Mouse (Mus musculus): ENCODE data around the gene Rnf145. TPM values are rescaled to one million over a fixed set of nuclear protein-coding genes. Genes with fewer than 3 reads are reported as not detected.
"Not testable (repeated sequence)": the region's sequence is repeated elsewhere in the genome, so short reads cannot be mapped to it uniquely, and the experiment has no call there.

Gene Rnf145
- polyA plus RNA-seq, 1 experiment from 2014 or later, result 82.0 TPM

DNA sequence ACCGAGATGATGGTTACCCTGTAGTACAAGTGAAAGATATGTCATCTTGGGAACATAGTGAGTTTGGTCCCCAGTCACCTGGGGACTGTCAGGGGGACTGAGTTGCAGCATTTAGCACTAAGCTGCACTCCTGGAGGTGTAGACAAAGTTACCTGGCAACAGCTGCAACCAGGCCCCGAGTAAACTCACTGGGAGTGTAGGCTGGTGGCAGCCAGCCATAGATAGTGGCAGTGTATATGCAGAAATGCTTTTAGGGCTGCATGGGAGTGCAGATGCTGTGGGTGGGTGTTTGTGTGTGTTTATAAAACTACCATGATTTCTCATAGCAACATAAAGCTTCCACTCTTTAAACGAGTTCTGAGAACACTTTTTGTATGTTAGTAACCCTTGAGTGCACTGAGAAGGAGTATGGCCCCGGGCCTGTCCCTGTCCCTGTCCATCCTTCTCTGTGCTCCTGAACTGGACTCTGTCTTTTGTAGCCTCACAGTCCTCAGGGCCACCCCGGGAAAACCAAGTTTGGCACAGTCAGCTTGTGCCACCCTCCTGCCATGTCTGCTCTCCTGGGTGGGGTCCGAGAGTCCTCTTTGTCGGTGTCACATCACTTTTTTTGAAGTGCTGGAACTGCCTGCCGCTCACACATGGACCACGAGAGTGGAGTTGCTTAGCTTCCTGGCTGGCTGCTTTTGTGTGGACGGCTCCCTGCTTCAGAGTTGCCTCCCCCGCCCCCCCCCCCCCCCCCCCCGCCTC is 43.8 kb downstream of the Rnf145 start:
- Histone ChIP-seq H3K27ac (ENCODE audit: low read depth, low read length) (no peak overlapping the region), H3K4me3 (ENCODE audit: low read length) (no peak overlapping the region), H3K36me3 (ENCODE audit: control insufficient read depth, insufficient read depth, low read length) (peaks cover 77% of the 10 kb centered on the region), H3K4me2 (replicated peaks; ENCODE audit: low read depth, low read length) (no peak overlapping the region), H3K27me3 (ENCODE audit: control insufficient read depth, insufficient read depth, low read length) (no peaks in the 10 kb centered on the region), H3K9ac (ENCODE audit: low read depth, low read length) (no peak overlapping the region), H3K9me3 (ENCODE audit: control insufficient read depth, low read length) (no peaks in the 10 kb centered on the region), H3K4me1 (ENCODE audit: control insufficient read depth, insufficient read depth, low read length) (no peaks in the 10 kb centered on the region)
- no peak for ATAC-seq (ENCODE audit: low FRiP score, low TSS enrichment)
- WGBS, result 85% methylated on average over 10 of the region's 12 CpGs

DNA sequence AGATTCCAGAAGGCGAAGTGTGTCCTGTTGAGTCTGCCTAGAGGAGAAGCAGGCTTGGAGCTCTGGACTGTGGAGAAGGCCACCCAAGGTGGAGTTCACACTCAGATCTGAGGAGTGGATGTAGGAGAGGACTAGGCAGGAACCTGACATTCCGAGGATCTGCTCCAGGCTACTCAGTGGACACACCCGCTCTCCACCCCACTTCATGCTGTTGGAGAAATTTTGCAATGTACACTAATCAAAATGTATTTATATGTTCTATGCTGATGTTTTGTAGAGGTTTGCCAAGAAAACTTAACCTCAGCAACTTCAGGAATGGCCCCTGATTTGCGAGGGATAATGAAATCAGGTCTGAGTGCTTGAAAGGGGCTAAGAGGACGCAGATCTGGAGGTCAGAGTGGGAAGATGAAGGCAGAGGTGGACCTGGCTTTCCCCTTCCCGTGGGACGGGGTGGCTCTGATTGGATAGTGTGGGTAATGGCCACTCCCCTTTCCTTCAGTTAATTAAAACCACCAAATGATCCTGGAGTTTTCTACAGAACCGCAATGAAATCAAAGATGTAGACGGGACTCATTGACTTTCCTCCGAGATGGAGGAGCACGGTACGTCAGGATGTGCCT is 45.6 kb downstream of the Rnf145 start:
- no peak overlapping the region for H3K9ac ChIP-seq (ENCODE audit: low read depth, low read length)
- no peak for ATAC-seq (ENCODE audit: low FRiP score, low TSS enrichment)
- peaks cover 64% of the 10 kb centered on the region for H3K36me3 ChIP-seq (ENCODE audit: control insufficient read depth, insufficient read depth, low read length)

DNA sequence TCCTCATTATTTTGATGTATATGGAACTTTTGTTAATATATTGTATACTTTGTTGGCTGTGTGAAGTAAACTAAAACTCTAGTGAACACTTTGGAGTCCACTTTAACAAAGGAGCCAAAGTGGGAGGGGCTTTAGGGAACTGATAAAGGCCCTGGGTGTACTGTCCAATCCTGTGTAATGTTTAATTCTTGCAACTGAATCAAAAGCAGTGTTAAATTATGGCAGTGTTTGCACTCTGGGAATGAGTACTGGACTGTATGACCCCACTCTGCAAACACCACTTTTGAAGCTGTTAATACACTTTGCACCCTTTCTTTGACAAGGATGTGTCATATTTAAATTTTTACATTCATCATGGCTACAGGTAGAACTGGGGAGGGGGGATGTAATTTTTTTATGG is 46.2 kb downstream of the Rnf145 start:
- Histone ChIP-seq H3K27ac (ENCODE audit: low read depth, low read length) (no peak overlapping the region), H3K27me3 (ENCODE audit: control insufficient read depth, insufficient read depth, low read length) (no peaks in the 10 kb centered on the region), H3K4me3 (ENCODE audit: low read length) (no peak overlapping the region), H3K4me1 (ENCODE audit: control insufficient read depth, insufficient read depth, low read length) (no peaks in the 10 kb centered on the region), H3K36me3 (ENCODE audit: control insufficient read depth, insufficient read depth, low read length) (peaks cover 58% of the 10 kb centered on the region), H3K9me3 (ENCODE audit: control insufficient read depth, low read length) (no peaks in the 10 kb centered on the region; the same call in 1 of the 2 replicates), H3K9ac (ENCODE audit: low read depth, low read length) (no peak overlapping the region), H3K4me2 (replicated peaks; ENCODE audit: low read depth, low read length) (no peak overlapping the region)
- ATAC-seq (ENCODE audit: low FRiP score, low TSS enrichment), result no peak

More for the DNA sequence above, 45.6 kb downstream of the Rnf145 start:
- no peak overlapping the region for H3K27ac ChIP-seq (ENCODE audit: low read depth, low read length)
- H3K4me3 ChIP-seq (ENCODE audit: low read length), result no peak overlapping the region
- H3K4me1 ChIP-seq (ENCODE audit: control insufficient read depth, insufficient read depth, low read length), result no peaks in the 10 kb centered on the region
- H3K9me3 ChIP-seq (ENCODE audit: control insufficient read depth, low read length), result no peaks in the 10 kb centered on the region; the same call in 1 of the 2 replicates
- no peak overlapping the region for H3K4me2 ChIP-seq (replicated peaks; ENCODE audit: low read depth, low read length)
- WGBS, result 92% methylated on average over 12 of the region's 12 CpGs
- H3K27me3 ChIP-seq (ENCODE audit: control insufficient read depth, insufficient read depth, low read length), result no peaks in the 10 kb centered on the region

DNA sequence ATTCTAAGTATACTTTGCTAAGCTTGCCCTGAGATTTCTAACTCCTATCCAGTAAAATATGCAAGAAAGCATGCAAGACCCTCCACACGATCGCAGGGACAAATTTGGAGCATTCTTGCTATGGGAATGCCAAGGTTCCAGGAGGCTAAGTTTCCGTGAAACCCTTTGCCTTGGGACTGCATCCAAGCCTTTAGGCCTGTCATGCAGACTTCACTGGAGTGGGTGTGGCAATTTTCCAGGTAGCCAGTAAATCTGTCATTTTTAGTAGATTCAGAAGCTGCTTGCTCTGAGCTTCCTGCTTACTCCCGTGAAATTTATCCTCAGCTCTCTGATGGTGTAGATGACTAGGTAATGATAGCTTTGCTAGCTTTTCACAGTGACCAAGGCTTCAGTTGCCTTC is 51.6 kb downstream of the Rnf145 start:
- 89% methylated on average over 4 of the region's 4 CpGs for WGBS
- not testable (repeated sequence) for H3K4me1 ChIP-seq (ENCODE audit: control insufficient read depth, insufficient read depth, low read length); H3K9me3 ChIP-seq (ENCODE audit: control insufficient read depth, low read length); H3K4me3 ChIP-seq (ENCODE audit: low read length); H3K36me3 ChIP-seq (ENCODE audit: control insufficient read depth, insufficient read depth, low read length); ATAC-seq (ENCODE audit: low FRiP score, low TSS enrichment); H3K27me3 ChIP-seq (ENCODE audit: control insufficient read depth, insufficient read depth, low read length); H3K9ac ChIP-seq (ENCODE audit: low read depth, low read length); H3K4me2 ChIP-seq (replicated peaks; ENCODE audit: low read depth, low read length); H3K27ac ChIP-seq (ENCODE audit: low read depth, low read length)

DNA sequence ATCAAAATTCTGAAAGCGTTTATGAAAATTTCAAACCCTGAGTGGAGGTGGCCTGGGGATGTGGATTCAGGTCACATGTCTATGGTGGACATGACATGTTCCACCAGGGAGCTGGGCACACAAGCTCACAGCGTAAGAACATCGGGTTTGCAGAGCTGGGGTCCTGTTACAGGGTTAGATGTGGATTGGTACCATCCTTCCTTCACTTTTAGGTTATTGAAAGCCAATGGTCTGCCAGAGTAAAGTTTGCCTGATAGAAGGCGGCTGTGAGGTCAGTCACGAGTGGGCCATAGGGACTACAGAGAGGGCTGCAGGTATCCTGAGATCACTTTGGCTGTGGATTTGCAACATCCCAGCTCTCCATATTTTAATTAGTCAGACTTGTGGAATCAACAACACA is 54.0 kb downstream of the Rnf145 start:
- H3K27me3 ChIP-seq (ENCODE audit: control insufficient read depth, insufficient read depth, low read length), result no peaks in the 10 kb centered on the region
- no peak for ATAC-seq (ENCODE audit: low FRiP score, low TSS enrichment)
- H3K9ac ChIP-seq (ENCODE audit: low read depth, low read length), result no peak overlapping the region
- no peak overlapping the region for H3K27ac ChIP-seq (ENCODE audit: low read depth, low read length)
- no peaks in the 10 kb centered on the region; the same call in 1 of the 2 replicates for H3K36me3 ChIP-seq (ENCODE audit: control insufficient read depth, insufficient read depth, low read length)
- H3K4me2 ChIP-seq (replicated peaks; ENCODE audit: low read depth, low read length), result no peak overlapping the region
- no peak overlapping the region for H3K4me3 ChIP-seq (ENCODE audit: low read length)
- no peaks in the 10 kb centered on the region; the same call in 1 of the 2 replicates for H3K9me3 ChIP-seq (ENCODE audit: control insufficient read depth, low read length)
- no peaks in the 10 kb centered on the region for H3K4me1 ChIP-seq (ENCODE audit: control insufficient read depth, insufficient read depth, low read length)
- WGBS, result 95% methylated on average over 5 of the region's 5 CpGs

DNA sequence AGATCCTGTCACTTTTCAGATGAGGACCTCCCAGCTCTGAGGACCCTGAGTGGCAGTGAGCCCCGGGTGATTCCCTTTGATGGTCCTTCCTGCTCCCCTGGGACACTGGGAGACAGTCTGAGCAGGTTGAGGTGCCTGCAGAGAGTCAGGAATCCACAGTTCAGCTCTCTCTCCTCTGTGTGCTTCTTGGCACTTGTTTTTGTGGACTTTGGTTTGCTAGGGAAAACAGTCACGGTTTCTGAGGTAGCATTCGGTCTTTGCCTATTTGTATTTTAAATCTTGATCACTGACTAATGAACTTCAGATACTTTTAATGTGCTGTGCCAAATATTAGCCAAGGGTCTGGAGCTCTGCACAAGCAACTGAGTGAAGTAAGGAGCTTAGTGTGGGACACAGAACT is 54.6 kb downstream of the Rnf145 start:
- no peaks in the 10 kb centered on the region for H3K27me3 ChIP-seq (ENCODE audit: control insufficient read depth, insufficient read depth, low read length)
- H3K4me1 ChIP-seq (ENCODE audit: control insufficient read depth, insufficient read depth, low read length), result no peaks in the 10 kb centered on the region
- H3K27ac ChIP-seq (ENCODE audit: low read depth, low read length), result no peak overlapping the region
- 73% methylated on average over 3 of the region's 3 CpGs for WGBS
- H3K9ac ChIP-seq (ENCODE audit: low read depth, low read length), result no peak overlapping the region
- H3K36me3 ChIP-seq (ENCODE audit: control insufficient read depth, insufficient read depth, low read length), result no peaks in the 10 kb centered on the region; the same call in 1 of the 2 replicates
- no peaks in the 10 kb centered on the region; the same call in 1 of the 2 replicates for H3K9me3 ChIP-seq (ENCODE audit: control insufficient read depth, low read length)
- no peak overlapping the region for H3K4me3 ChIP-seq (ENCODE audit: low read length)
- H3K4me2 ChIP-seq (replicated peaks; ENCODE audit: low read depth, low read length), result no peak overlapping the region
- ATAC-seq (ENCODE audit: low FRiP score, low TSS enrichment), result no peak

DNA sequence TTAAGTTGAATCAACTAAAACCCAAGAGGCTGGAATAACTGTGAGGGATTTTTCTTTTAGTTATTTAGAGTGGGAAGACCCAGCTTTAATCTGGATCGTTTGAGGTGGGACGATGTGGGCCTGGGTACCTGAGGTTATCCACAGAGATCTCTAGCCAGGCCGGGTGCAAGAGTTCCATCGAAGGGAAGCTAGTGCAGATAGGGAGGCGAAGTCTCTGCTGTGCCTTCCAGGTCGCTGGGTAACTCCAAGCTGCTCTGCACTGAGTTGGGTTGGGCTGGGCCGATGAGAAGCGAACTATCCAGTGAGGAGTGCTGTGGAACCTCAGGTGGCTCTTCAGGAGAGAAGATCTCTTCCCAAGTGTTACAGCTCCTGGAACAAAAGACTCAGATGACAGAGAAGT is 55.6 kb downstream of the Rnf145 start:
- Histone ChIP-seq H3K9ac (ENCODE audit: low read depth, low read length) (no peak overlapping the region), H3K36me3 (ENCODE audit: control insufficient read depth, insufficient read depth, low read length) (no peaks in the 10 kb centered on the region; the same call in 1 of the 2 replicates), H3K4me2 (replicated peaks; ENCODE audit: low read depth, low read length) (no peak overlapping the region), H3K4me1 (ENCODE audit: control insufficient read depth, insufficient read depth, low read length) (no peaks in the 10 kb centered on the region), H3K27ac (ENCODE audit: low read depth, low read length) (no peak overlapping the region), H3K9me3 (ENCODE audit: control insufficient read depth, low read length) (no peaks in the 10 kb centered on the region; the same call in 1 of the 2 replicates), H3K27me3 (ENCODE audit: control insufficient read depth, insufficient read depth, low read length) (no peaks in the 10 kb centered on the region), H3K4me3 (ENCODE audit: low read length) (no peak overlapping the region)
- no peak for ATAC-seq (ENCODE audit: low FRiP score, low TSS enrichment)
- WGBS, result 91% methylated on average over 8 of the region's 8 CpGs

DNA sequence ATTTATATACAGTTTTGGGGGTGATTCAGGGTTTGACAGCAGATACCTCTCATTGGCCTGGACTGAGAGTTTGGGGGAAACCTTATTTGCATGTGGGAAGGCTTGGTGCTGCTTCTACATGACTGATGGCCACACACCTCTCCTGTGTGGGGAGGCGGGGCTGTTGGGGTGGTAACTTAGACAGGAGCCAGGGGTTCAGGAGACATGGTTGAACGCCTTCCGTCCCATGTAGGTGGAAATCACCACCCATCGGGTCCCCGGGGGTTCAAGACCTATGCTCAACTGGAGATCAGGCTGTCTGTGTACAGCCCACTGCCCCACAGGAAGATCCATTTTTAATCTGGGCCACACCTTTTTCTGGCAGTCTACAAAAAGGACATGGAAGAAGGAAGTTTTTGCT is 56.1 kb downstream of the Rnf145 start:
- no peak overlapping the region for H3K27ac ChIP-seq (ENCODE audit: low read depth, low read length)
- 84% methylated on average over 5 of the region's 5 CpGs for WGBS
- no peak overlapping the region for H3K4me2 ChIP-seq (replicated peaks; ENCODE audit: low read depth, low read length)
- ATAC-seq (ENCODE audit: low FRiP score, low TSS enrichment), result no peak
- H3K9me3 ChIP-seq (ENCODE audit: control insufficient read depth, low read length), result no peaks in the 10 kb centered on the region
- H3K4me3 ChIP-seq (ENCODE audit: low read length), result no peak overlapping the region
- H3K36me3 ChIP-seq (ENCODE audit: control insufficient read depth, insufficient read depth, low read length), result no peaks in the 10 kb centered on the region
- H3K27me3 ChIP-seq (ENCODE audit: control insufficient read depth, insufficient read depth, low read length), result no peaks in the 10 kb centered on the region
- H3K4me1 ChIP-seq (ENCODE audit: control insufficient read depth, insufficient read depth, low read length), result no peaks in the 10 kb centered on the region
- no peak overlapping the region for H3K9ac ChIP-seq (ENCODE audit: low read depth, low read length)

DNA sequence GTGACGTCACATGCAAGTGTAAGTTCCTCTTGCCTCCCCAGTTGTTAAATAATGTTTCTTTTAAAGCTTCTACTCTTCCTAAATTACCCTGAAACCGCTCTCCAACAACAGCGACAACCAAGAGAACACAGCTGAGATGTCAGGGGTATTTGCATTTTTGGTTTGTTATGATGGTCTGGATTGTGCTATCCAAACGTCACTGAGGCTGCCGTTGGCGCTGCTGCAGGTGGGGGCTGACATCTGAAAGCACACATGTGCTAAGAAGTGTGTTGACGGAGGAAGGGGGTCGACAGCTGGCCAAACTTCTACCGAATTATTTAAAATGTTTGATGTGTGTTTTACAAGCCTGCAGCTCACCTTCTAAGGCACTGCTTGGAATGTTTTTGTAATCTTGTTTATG is 59.1 kb downstream of the Rnf145 start:
- Histone ChIP-seq H3K4me3 (ENCODE audit: low read length) (no peak overlapping the region), H3K9me3 (ENCODE audit: control insufficient read depth, low read length) (no peaks in the 10 kb centered on the region), H3K36me3 (ENCODE audit: control insufficient read depth, insufficient read depth, low read length) (no peaks in the 10 kb centered on the region), H3K4me2 (replicated peaks; ENCODE audit: low read depth, low read length) (no peak overlapping the region), H3K4me1 (ENCODE audit: control insufficient read depth, insufficient read depth, low read length) (no peaks in the 10 kb centered on the region), H3K9ac (ENCODE audit: low read depth, low read length) (no peak overlapping the region), H3K27me3 (ENCODE audit: control insufficient read depth, insufficient read depth, low read length) (no peaks in the 10 kb centered on the region), H3K27ac (ENCODE audit: low read depth, low read length) (no peak overlapping the region)
- ATAC-seq (ENCODE audit: low FRiP score, low TSS enrichment), result no peak
- 74% methylated on average over 9 of the region's 9 CpGs for WGBS

All from kidney, embryonic 14.5 days (tissue).